Mouse (Mus musculus): ENCODE data around the gene Gm7978.
"Not testable (repeated sequence)": the region's sequence is repeated elsewhere in the genome, so short reads cannot be mapped to it uniquely, and the experiment has no call there.

Gene Gm7978

DNA sequence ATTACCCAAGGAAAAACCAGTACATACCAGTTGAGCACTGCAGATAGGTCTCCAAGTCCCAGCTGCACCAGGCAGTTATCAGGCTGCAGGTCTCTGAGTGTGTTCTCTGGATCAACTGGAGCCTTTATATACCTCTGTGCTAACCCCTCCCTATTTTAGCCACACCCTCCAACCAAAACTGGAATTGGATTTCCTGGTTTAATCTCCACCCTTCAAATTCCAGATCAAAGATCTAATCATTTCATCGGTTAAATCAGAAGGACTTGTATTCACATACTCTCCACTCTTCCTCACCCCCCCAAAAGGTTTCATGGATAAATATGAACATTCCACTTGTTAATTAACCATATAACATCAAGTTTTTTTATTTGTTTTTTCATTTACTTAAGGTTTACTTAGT is at the start of gene Gm7978:
Gene Gm7978 (minus strand): TSS at position 101 of the 400 bp plus-strand sequence.
- not testable (repeated sequence) for DNase-seq (ENCODE audit: low read depth)

DNA sequence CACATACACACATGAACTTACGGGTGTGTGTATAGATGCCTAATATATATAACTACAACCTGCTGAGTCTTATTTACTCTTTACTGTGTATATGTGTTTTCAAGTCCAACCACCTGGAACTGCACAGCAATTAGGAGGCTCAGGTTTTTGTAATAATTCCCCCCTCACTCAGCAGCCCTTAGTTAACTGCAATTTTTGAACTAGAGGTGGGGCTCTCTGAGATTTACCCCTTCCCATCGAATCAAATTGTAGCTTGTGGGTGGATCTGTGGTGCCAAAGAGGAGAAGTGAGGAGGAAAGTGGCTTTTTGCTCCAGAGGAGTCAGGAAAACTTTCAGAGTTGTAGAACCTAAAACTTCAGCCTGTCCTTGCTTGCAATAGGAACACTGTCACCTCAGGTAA is 39.7 kb upstream of the Gm7978 start, which contains the start of gene E330014E10Rik:
Gene E330014E10Rik (plus strand): TSS at position 301 of the 400 bp plus-strand sequence.
- DNase-seq (ENCODE audit: low read depth): not testable (repeated sequence)

DNA sequence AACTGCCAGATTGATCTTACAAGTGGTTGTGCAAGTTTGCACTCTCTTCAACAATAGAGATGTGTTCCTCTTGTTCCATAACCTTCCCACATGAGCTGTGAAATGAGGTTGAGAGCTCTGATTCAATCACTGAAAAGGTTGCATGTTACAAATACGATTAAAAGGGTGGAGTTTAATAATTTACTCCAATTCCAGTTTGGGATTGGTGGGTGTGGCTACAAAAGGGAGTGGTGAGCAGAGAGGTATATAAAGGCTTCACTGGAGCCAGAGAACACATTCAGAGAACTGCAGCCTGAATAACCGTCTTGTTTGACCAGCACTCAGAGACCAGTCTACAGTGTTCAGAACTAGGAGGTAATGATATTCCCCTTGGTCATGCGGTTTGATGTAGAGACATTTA is 5.7 kb upstream of the Gm7978 start, which contains the start of gene Gm7982:
Gene Gm7982 (plus strand): TSS at position 301 of the 400 bp plus-strand sequence.
- not testable (repeated sequence) for DNase-seq (ENCODE audit: low read depth)

Measured in c-Kit-positive CD71-positive TER-119-negative erythroid progenitor cells, embryonic 14.5 days (primary cell).